Mouse (Mus musculus): ENCODE results near the gene Fhl3. TPM values are rescaled to one million over a fixed set of nuclear protein-coding genes. Genes with fewer than 3 reads are reported as not detected.

Fhl3 gene
- 1.9 and 2.1 TPM in 2 replicates for polyA plus RNA-seq (2015; fragmentation: Nextera tagmentation; extraction: Ambion mirVana)

DNA sequence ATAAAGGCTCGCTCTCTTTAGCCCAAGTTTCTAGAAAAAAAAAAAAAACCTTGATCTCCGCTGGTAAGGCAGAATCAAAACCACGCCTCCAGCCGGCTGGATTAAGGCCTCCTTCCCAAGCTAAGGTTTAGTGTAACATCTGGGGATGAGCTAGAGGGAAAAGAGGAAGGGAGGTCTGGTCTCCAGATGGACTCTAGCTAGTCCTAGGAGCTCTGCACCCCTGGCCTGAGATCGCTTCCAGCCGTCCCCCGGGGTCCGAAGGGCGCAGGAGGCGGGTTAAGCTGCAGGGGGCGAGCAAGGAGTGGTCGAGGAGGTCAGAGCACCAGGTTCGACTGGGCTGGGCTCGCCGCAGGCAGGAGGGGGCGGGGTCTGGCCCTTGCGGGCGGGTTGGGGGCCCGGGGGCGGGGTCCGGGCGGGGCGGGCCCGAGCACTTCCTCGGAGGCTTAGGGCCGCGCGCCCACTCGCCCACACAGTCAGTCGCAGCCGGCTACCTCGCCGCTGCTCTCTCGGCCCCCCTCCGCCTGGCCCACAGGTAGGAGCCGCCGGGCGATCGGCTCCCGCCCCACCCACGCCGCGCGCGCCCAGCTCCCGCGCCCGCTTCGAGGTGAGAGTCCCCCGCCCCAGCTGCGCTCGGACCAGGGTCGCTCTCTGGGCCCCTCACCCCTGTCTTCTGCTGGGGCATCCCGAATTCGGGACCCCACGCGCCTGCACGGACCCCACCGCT lies at the start of gene Fhl3:
TSS of gene Fhl3 (plus strand) at position 454 of the 724 bp plus-strand sequence.
- H3K9me3 ChIP-seq (replicated peaks) = no peaks in the 10 kb centered on the region
- H3K4me1 ChIP-seq (replicated peaks) = peaks cover 63% of the 10 kb centered on the region
- H3K36me3 ChIP-seq (replicated peaks) = 0 out of 2 replicates have a peak, but pooled peaks cover under 1% of the 10 kb centered on the region
- H3K4me2 ChIP-seq = peak within 1 kb of the TSS; percentile 96
- peak within 1 kb of the TSS; percentile 69 for H3K4me3 ChIP-seq (replicated peaks)
- ATAC-seq (ENCODE audit: insufficient read depth) = peak; percentile 74
- under 1% methylated on average over 48 of the region's 59 CpGs for WGBS (ENCODE audit: insufficient replicate concordance)
- peak within 1 kb of the TSS; percentile 77 for H3K27ac ChIP-seq (replicated peaks)
- peak within 1 kb of the TSS; percentile 66 for H3K9ac ChIP-seq
- H3K27me3 ChIP-seq = peaks cover 35% of the 10 kb centered on the region

DNA sequence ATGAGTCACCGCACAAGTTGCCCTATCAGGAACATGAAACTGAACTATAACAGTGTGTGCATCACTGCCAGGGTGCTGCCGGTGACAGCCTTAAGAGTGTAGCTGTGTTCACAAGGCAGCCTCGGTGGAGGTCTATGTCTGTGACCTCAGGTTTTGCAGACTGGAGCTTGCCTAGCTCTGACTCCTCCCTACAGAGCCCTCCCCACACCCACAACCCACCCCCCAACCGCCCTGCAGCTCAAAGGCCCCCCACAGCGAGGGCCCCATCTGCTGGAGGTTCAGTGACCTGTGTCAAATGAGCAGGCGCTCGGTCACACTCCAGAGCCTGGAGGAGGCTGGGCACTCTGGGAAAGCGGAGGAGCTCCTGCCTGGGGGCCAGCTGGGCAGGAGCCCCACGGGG lies 47.6 kb upstream of the Fhl3 start:
- no peaks in the 10 kb centered on the region for H3K36me3 ChIP-seq (replicated peaks)
- H3K27me3 ChIP-seq = peaks cover 100% of the 10 kb centered on the region
- no peak overlapping the region for H3K27ac ChIP-seq (replicated peaks)
- no peak overlapping the region for H3K9ac ChIP-seq
- no peak overlapping the region for H3K4me3 ChIP-seq (replicated peaks)
- ATAC-seq (ENCODE audit: insufficient read depth) = no peak
- no peaks in the 10 kb centered on the region for H3K9me3 ChIP-seq (replicated peaks)
- no peak overlapping the region for H3K4me2 ChIP-seq
- H3K4me1 ChIP-seq (replicated peaks) = peaks cover 15% of the 10 kb centered on the region
- 10% methylated on average over 9 of the region's 9 CpGs for WGBS (ENCODE audit: insufficient replicate concordance)

DNA sequence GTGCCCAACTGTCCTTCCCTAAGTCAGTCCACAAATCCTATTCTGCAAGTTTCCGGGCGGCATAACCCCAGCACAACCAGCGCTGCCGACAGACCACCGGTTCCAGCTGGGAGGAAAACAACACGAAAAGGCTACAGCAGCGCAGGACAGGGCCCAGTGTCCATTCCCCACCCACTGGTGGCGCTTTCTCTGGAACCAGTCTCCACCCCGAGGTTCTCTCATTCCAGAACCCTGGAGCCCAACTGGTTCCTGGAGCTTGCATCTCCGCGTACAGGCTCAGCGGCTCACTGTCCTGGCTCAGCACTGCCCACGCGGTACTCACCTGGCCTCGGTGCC lies 44.0 kb upstream of the Fhl3 start, which contains the start of gene Pou3f1:
TSS of gene Pou3f1 (plus strand) at position 290 of the 336 bp plus-strand sequence.
- no peak within 1 kb of the TSS for H3K27ac ChIP-seq (replicated peaks)
- no peak for ATAC-seq (ENCODE audit: insufficient read depth)
- WGBS (ENCODE audit: insufficient replicate concordance) = 3% methylated on average over 15 of the region's 15 CpGs
- H3K4me3 ChIP-seq (replicated peaks) = peak within 1 kb of the TSS; percentile 57
- peaks cover 26% of the 10 kb centered on the region for H3K4me1 ChIP-seq (replicated peaks)
- H3K27me3 ChIP-seq = peaks cover 100% of the 10 kb centered on the region
- H3K9ac ChIP-seq = no peak within 1 kb of the TSS
- H3K36me3 ChIP-seq (replicated peaks) = no peaks in the 10 kb centered on the region
- H3K9me3 ChIP-seq (replicated peaks) = no peaks in the 10 kb centered on the region
- peak within 1 kb of the TSS; percentile 76 for H3K4me2 ChIP-seq

DNA sequence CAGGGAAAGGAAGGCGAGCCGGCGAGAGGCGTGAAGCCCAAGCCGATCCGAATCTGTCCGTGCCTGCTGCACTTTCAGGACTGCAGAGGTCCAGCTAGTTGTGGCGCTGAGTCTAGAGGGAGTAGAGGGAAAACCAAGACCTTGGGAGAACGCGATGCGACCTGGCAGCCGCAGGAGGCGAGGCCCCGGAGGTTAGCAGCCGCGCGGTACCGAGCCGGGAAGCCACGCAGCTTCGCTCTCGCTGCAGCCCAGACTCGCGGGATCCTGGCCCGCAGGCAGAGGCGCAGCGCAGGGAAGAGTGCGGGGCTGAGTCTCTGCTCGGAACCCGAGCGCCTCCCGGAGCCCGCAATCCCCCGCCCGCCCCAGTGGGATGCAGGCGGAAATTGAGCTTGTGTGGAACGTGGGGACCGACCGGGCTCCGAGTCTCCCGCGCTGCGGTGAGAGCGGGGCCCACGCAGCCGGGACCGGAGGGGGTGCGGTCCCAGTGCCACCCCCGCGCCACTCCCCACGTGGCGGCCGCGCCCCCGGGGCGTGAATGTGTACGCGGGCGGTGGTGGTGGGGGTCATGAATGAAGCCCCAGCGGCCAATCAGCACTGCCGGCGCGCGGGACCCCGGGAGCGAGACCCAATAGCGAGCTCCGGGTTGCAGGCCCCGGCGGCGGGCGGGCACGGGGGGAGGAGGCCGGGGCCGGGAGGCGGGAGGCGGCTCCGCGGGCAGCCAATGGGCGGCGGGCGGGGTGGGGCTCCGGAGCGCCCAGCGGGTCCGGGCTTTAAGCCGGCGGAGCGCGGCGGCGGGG lies 43.4 kb upstream of the Fhl3 start:
- H3K27ac ChIP-seq (replicated peaks) = no peak overlapping the region
- ATAC-seq (ENCODE audit: insufficient read depth) = peak; percentile 80
- under 1% methylated on average over 88 of the region's 92 CpGs for WGBS (ENCODE audit: insufficient replicate concordance)
- H3K4me3 ChIP-seq (replicated peaks) = peak overlapping the region; percentile 57
- peak overlapping the region; percentile 76 for H3K4me2 ChIP-seq
- H3K9me3 ChIP-seq (replicated peaks) = no peaks in the 10 kb centered on the region
- H3K27me3 ChIP-seq = peaks cover 100% of the 10 kb centered on the region
- peaks cover 26% of the 10 kb centered on the region for H3K4me1 ChIP-seq (replicated peaks)
- H3K9ac ChIP-seq = no peak overlapping the region
- H3K36me3 ChIP-seq (replicated peaks) = no peaks in the 10 kb centered on the region

DNA sequence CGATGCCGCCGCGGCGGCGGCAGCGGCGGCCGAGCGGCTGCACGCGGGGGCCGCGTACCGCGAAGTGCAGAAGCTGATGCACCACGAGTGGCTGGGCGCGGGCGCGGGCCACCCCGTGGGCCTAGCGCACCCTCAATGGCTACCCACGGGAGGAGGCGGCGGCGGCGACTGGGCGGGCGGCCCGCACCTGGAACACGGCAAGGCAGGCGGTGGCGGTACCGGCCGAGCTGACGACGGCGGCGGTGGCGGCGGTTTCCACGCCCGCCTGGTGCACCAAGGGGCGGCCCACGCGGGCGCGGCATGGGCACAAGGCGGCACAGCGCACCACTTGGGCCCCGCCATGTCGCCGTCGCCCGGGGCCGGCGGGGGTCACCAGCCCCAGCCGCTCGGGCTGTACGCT lies 42.7 kb upstream of the Fhl3 start:
- no peaks in the 10 kb centered on the region for H3K36me3 ChIP-seq (replicated peaks)
- H3K4me1 ChIP-seq (replicated peaks) = peaks cover 26% of the 10 kb centered on the region
- 3% methylated on average over 57 of the region's 61 CpGs for WGBS (ENCODE audit: insufficient replicate concordance)
- no peak overlapping the region for H3K9ac ChIP-seq
- H3K9me3 ChIP-seq (replicated peaks) = no peaks in the 10 kb centered on the region
- H3K4me3 ChIP-seq (replicated peaks) = peak overlapping the region; percentile 57
- H3K27me3 ChIP-seq = peaks cover 100% of the 10 kb centered on the region
- no peak for ATAC-seq (ENCODE audit: insufficient read depth)
- no peak overlapping the region for H3K27ac ChIP-seq (replicated peaks)
- peak overlapping the region; percentile 76 for H3K4me2 ChIP-seq

DNA sequence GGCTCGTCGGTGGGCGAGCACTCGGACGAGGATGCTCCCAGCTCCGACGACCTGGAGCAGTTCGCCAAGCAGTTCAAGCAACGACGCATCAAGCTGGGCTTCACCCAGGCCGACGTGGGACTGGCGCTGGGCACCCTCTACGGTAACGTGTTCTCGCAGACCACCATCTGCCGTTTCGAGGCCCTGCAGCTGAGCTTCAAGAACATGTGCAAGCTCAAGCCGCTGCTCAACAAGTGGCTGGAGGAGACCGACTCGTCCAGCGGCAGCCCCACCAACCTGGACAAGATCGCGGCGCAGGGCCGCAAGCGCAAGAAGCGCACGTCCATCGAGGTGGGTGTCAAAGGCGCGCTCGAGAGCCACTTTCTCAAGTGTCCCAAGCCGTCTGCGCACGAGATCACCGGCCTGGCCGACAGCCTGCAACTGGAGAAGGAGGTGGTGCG lies 42.1 kb upstream of the Fhl3 start:
- ATAC-seq (ENCODE audit: insufficient read depth) = no peak
- 3% methylated on average over 39 of the region's 39 CpGs for WGBS (ENCODE audit: insufficient replicate concordance)
- Histone ChIP-seq H3K4me2 (0 out of 2 replicates have a peak overlapping the region, but pooled peaks have one; percentile 5), H3K36me3 (replicated peaks) (no peaks in the 10 kb centered on the region), H3K4me3 (replicated peaks) (peak overlapping the region; percentile 57), H3K4me1 (replicated peaks) (peaks cover 26% of the 10 kb centered on the region), H3K9ac (no peak overlapping the region), H3K27ac (replicated peaks) (no peak overlapping the region), H3K27me3 (peaks cover 100% of the 10 kb centered on the region), H3K9me3 (replicated peaks) (no peaks in the 10 kb centered on the region)

DNA sequence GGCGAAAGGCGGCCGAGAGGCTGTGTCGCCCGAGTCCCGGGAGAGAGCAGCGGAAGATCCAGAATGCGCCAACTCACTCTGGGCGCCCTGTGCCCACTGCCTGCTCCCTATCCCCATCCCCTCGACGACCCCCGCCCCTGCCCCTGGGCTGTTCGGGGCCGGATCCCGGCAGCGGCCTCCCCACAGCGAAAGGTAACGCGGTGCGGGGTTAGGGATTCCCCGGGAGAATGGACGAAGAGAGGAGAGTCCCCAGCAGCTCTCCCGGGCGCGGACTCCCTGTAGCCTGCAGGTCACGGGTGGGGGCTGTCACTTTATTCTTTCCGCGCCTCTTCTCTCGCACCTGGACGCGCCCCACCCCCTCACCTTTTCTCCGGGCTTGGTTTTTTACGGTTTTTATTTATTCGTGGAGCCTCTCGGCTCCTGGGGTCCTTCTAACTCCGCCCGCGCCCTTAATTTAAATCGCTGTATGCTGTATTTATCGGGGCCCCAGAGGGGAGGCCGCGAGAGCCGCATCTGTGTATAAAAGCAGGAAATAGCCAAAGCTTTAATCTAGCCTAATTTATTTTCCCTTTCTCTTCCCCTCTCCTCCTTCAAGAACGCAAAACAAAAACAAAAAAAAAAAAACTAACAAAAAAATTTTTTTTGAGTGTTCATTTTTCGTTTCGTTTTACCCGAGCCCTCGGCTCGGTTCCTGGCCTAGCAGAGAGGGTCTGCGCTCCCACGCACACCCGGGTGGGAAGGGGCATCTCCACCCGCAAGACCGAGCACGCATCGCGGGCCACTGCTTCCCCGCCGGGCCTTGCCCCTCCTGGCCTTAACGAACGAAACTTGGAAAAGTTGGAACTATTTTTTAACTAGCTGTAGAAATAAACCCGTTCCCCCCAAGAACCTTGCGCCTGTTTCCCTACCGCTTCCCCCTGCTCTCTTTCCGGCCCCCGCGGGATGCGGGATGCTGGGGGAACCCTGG lies 41.0 kb upstream of the Fhl3 start:
- Histone ChIP-seq H3K36me3 (replicated peaks) (no peaks in the 10 kb centered on the region), H3K4me3 (replicated peaks) (0 out of 2 replicates have a peak overlapping the region, but pooled peaks have one; percentile 4), H3K4me2 (no peak overlapping the region), H3K9me3 (replicated peaks) (no peaks in the 10 kb centered on the region), H3K27ac (replicated peaks) (no peak overlapping the region), H3K27me3 (peaks cover 100% of the 10 kb centered on the region), H3K4me1 (replicated peaks) (peaks cover 26% of the 10 kb centered on the region), H3K9ac (no peak overlapping the region)
- ATAC-seq (ENCODE audit: insufficient read depth) = no peak
- 3% methylated on average over 68 of the region's 68 CpGs for WGBS (ENCODE audit: insufficient replicate concordance)

DNA sequence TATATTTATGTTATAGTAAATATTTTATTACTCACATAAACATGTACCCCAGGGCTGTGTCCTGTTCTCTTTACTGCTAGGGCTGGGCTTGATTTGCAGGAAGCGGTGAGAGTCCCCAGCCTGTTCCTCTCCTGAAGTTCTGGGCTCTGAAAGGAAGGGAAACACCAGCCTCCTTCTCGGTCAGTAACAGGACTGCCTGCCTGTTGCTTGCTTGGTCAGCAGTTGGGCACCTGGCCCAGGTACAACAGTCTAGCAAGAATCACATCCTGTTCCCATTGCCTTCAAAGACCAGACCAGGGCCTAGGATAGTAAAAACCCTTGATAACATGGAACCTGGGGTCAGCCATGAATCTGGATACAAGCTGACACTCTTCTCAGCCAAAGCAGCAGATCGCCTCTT lies 39.9 kb upstream of the Fhl3 start:
- no peak overlapping the region for H3K9ac ChIP-seq
- H3K27ac ChIP-seq (replicated peaks) = no peak overlapping the region
- peaks cover 26% of the 10 kb centered on the region for H3K4me1 ChIP-seq (replicated peaks)
- no peaks in the 10 kb centered on the region for H3K36me3 ChIP-seq (replicated peaks)
- H3K4me2 ChIP-seq = no peak overlapping the region
- no peak overlapping the region for H3K4me3 ChIP-seq (replicated peaks)
- no peaks in the 10 kb centered on the region for H3K9me3 ChIP-seq (replicated peaks)
- WGBS (ENCODE audit: insufficient replicate concordance) = 26% methylated on average over 3 of the region's 3 CpGs
- no peak for ATAC-seq (ENCODE audit: insufficient read depth)
- peaks cover 100% of the 10 kb centered on the region for H3K27me3 ChIP-seq

DNA sequence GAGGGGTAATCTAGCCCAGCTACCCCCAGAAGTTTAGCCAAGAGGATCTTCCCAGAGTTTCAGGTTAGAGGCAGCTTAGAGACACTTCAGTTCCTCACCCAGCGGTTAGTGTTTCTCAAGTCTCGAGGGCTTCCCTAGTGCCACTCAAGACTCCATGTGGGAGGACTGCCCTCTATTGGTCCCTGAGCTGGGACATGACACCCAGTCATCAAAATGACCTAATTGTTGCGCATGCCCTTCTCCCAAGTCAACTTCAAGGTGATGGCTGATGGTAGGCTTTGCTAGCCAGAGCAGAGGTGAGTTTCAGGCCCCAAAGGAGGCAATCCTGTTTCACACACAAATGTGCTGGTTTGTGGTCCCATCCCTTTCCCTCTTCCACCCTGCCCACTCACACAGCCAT lies 37.5 kb upstream of the Fhl3 start:
- Histone ChIP-seq H3K9me3 (replicated peaks) (no peaks in the 10 kb centered on the region), H3K4me2 (no peak overlapping the region), H3K36me3 (replicated peaks) (no peaks in the 10 kb centered on the region), H3K9ac (no peak overlapping the region), H3K4me1 (replicated peaks) (peaks cover 9% of the 10 kb centered on the region), H3K4me3 (replicated peaks) (no peak overlapping the region), H3K27me3 (peaks cover 98% of the 10 kb centered on the region), H3K27ac (replicated peaks) (no peak overlapping the region)
- 27% methylated on average over 3 of the region's 3 CpGs for WGBS (ENCODE audit: insufficient replicate concordance)
- ATAC-seq (ENCODE audit: insufficient read depth) = no peak

DNA sequence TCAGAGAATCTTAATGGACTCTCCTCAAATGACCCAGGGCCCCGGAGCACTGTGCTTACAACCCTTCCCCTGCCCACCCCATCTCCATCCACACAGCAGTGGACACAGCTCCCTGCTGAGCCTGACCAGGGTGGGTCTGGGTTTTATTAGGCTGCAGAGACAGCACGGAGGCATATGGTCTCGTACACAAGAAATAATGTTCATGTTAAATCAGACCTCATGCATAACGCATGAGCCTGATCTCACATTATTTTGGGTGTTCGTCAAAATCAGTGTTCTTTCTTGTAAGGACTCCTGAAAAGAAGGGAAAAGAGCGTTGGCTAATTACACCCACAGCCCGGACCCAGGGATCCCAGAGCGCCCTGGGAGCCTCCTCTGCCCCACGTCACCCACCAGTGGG lies 36.3 kb upstream of the Fhl3 start:
- no peaks in the 10 kb centered on the region; the same call in 1 of the 2 replicates for H3K4me1 ChIP-seq (replicated peaks)
- no peak for ATAC-seq (ENCODE audit: insufficient read depth)
- no peaks in the 10 kb centered on the region for H3K36me3 ChIP-seq (replicated peaks)
- H3K27me3 ChIP-seq = peaks cover 98% of the 10 kb centered on the region
- no peak overlapping the region for H3K4me3 ChIP-seq (replicated peaks)
- no peak overlapping the region for H3K9ac ChIP-seq
- H3K27ac ChIP-seq (replicated peaks) = no peak overlapping the region
- no peak overlapping the region for H3K4me2 ChIP-seq
- WGBS (ENCODE audit: insufficient replicate concordance) = 62% methylated on average over 9 of the region's 9 CpGs
- H3K9me3 ChIP-seq (replicated peaks) = no peaks in the 10 kb centered on the region
